Mouse (Mus musculus) myocyte (in vitro differentiated cells): ENCODE measurements around the gene Rer1.

Experiments
- CEBPB ChIP-seq: IDR thresholded peaks from 2 replicates; pipeline ENCODE4 v1.6.1; 2011; ENCODE audit warnings: mild to moderate bottlenecking, moderate library complexity; ENCODE audit not compliant: poor library complexity, insufficient read depth, severe bottlenecking
- E2F4 ChIP-seq: IDR thresholded peaks from one replicate; pipeline ENCODE4 v1.6.1; 2011; ENCODE audit warnings: mild to moderate bottlenecking, control low read depth, moderate library complexity; ENCODE audit not compliant: insufficient read depth
- MAX ChIP-seq: IDR thresholded peaks from one replicate; pipeline ENCODE4 v1.6.1; 2011; ENCODE audit warnings: low read depth, mild to moderate bottlenecking, control low read depth
- MYOD1 ChIP-seq, 3 experiments: IDR thresholded peaks; one replicate each; pipeline ENCODE4 v1.6.1; 2011; ENCODE audit warnings: control low read depth in 2 of 3, low read depth in 2 of 3, mild to moderate bottlenecking in 2 of 3, moderate library complexity in 1 of 3; ENCODE audit not compliant: insufficient read length in 2 of 3, control insufficient read depth in 1 of 3
- MYOG ChIP-seq, 3 experiments: IDR thresholded peaks; one replicate each; pipeline ENCODE4 v1.6.1; 2011; ENCODE audit warnings: control low read depth in 2 of 3, low read depth in 2 of 3, mild to moderate bottlenecking in 2 of 3; ENCODE audit not compliant: insufficient read length in 2 of 3, control insufficient read depth in 1 of 3, insufficient read depth in 1 of 3
- POLR2A ChIP-seq: IDR thresholded peaks from one replicate; pipeline ENCODE4 v1.6.1; 2011; ENCODE audit warnings: low read depth, mild to moderate bottlenecking, control low read depth, moderate library complexity; ENCODE audit not compliant: insufficient read length
- POLR2AphosphoS2 ChIP-seq: IDR thresholded peaks from one replicate; pipeline ENCODE4 v1.6.1; 2011; ENCODE audit warnings: low read depth, control low read depth; ENCODE audit not compliant: insufficient read length
- REST ChIP-seq: IDR thresholded peaks from one replicate; pipeline ENCODE4 v1.6.1; 2011; ENCODE audit warnings: mild to moderate bottlenecking, control low read depth, moderate library complexity; ENCODE audit not compliant: insufficient read depth, insufficient read length
- SRF ChIP-seq: IDR thresholded peaks from one replicate; pipeline ENCODE4 v1.6.1; 2011; ENCODE audit warnings: low read depth; ENCODE audit not compliant: control insufficient read depth, insufficient read length
- TCF12 ChIP-seq: IDR thresholded peaks from one replicate; pipeline ENCODE4 v1.6.1; 2011; ENCODE audit warnings: mild to moderate bottlenecking, control low read depth; ENCODE audit not compliant: poor library complexity, insufficient read depth, severe bottlenecking
- TCF3 ChIP-seq: IDR thresholded peaks from one replicate; pipeline ENCODE4 v1.6.1; 2011; ENCODE audit warnings: low read depth, control low read depth; ENCODE audit not compliant: insufficient read length
- USF1 ChIP-seq: IDR thresholded peaks from one replicate; pipeline ENCODE4 v1.6.1; 2011; ENCODE audit warnings: low read depth, mild to moderate bottlenecking, control low read depth, moderate library complexity

GRCm38 (mm10) chr4:155117396-155117978, 31.3 kb upstream of the Rer1 start:
- TF ChIP-seq USF1 (no peak), POLR2A (no peak), MAX (no peak), POLR2AphosphoS2 (no peak), CEBPB (no peak), REST (no peak), MYOD1 (IDR thresholded peaks at IDR 0.05; ENCODE audit: control insufficient read depth in 1 of 3, insufficient read length in 2 of 3, low read depth in 2 of 3) (peak in 1 of 3 experiments; percentile 23), E2F4 (no peak), TCF12 (no peak), MYOG (IDR thresholded peaks at IDR 0.05; ENCODE audit: control insufficient read depth in 1 of 3, insufficient read depth in 1 of 3, insufficient read length in 2 of 3, low read depth in 2 of 3) (no peak), SRF (no peak), TCF3 (no peak)
